Mouse (Mus musculus) adrenal gland, postnatal 10 days (tissue): ENCODE results near the gene Uba5. TPM values are rescaled to one million over a fixed set of nuclear protein-coding genes. Genes with fewer than 3 reads are reported as not detected.

Experiments
- DNase-seq: peaks from one replicate; pipeline ENCODE4 v3.0.0; 2021; ENCODE audit warnings: mixed read lengths
- total RNA-seq, 2 experiments: library from RNA; stranded (reverse); gene quantifications; 2 replicates each; pipeline ENCODE4 v1.2.3; 2021

Uba5 gene
- total RNA-seq, 2 experiments from 2014 or later = 29.5 to 29.7 TPM

- peak; percentile 85 for DNase-seq
Observed at GRCm38 (mm10) chr9:104063244-104063961, 469 bp upstream of the Uba5 start, which contains the start of gene Acad11. TSS of gene Acad11 (plus strand) at chr9:104063377.

GRCm38 (mm10) chr9:104051028-104051427 is 11.9 kb downstream of the Uba5 start:
- DNase-seq = no peak

GRCm38 (mm10) chr9:104043676-104044075 is 19.3 kb downstream of the Uba5 start:
- DNase-seq = no peak

GRCm38 (mm10) chr9:104040362-104040761 is 22.6 kb downstream of the Uba5 start, which contains the start of gene Gm28305:
TSS of gene Gm28305 (plus strand) at chr9:104040662.
- no peak for DNase-seq

GRCm38 (mm10) chr9:104039742-104040141 is 23.2 kb downstream of the Uba5 start:
- no peak for DNase-seq

- no peak for DNase-seq
Observed at GRCm38 (mm10) chr9:104039031-104039695, 23.8 kb downstream of the Uba5 start.

- no peak for DNase-seq
Observed at GRCm38 (mm10) chr9:104038266-104038665, 24.7 kb downstream of the Uba5 start.

- DNase-seq = peak; percentile 88
Observed at GRCm38 (mm10) chr9:104035261-104036015, 27.5 kb downstream of the Uba5 start.

- no peak for DNase-seq
Observed at GRCm38 (mm10) chr9:104034718-104035117, 28.2 kb downstream of the Uba5 start.

- no peak for DNase-seq
Observed at GRCm38 (mm10) chr9:104034231-104034630, 28.7 kb downstream of the Uba5 start.

GRCm38 (mm10) chr9:104029861-104030260 is 33.1 kb downstream of the Uba5 start:
- DNase-seq = no peak

GRCm38 (mm10) chr9:104027186-104027585 is 35.7 kb downstream of the Uba5 start:
- no peak for DNase-seq

- no peak for DNase-seq
Observed at GRCm38 (mm10) chr9:104021026-104021425, 41.9 kb downstream of the Uba5 start.

- DNase-seq = no peak
Observed at GRCm38 (mm10) chr9:104014526-104014925, 48.4 kb downstream of the Uba5 start.

GRCm38 (mm10) chr9:104002913-104003330 is 60.0 kb downstream of the Uba5 start:
- DNase-seq = peak; percentile 80

GRCm38 (mm10) chr9:104001921-104002859 is 60.7 kb downstream of the Uba5 start, which contains the start of gene Nphp3:
TSS of gene Nphp3 (plus strand) at chr9:104002544.
- peak; percentile 100 for DNase-seq

- no peak for DNase-seq
Observed at GRCm38 (mm10) chr9:104000601-104001000, 62.3 kb downstream of the Uba5 start.
